Mouse (Mus musculus): Measurements from ENCODE around the gene Chpf.

The Chpf gene

DNA sequence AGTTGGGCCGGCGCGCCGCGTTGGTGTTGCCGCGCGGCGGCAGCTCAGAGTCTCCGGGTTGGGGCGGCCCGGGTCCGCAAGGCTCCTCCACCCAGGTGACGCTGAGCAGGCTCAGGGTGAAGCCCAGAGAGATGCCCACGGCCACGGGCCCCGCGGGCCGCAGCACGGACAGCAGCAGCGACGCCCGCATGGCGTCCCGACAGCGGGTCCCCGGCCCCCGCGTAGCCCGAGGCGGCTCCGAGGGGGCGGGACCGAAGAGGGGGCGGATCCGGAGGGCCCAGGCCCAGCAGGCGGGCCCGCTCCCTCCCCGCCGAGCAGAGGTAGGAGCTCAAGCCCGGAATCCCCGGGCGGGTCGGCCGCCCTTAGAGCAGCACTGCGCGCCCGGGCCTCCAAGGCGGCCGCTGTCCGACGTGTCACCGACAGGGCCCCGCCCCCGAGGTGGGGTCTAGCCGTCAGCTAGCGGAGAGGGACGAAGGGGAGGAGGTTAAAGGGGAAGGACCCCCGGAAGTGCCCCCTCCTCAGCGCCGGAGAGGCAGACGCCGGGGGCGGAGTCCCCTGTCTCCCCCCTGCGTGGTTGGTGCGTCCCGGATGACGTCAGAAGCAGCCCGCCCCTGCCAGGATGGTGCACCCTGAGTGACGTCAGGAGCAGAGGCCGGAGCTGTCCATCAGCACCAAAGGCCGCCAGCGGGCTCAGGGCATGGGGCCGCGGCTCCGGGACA, at the start of gene Chpf, which contains the start of gene Tmem198:
Gene Chpf (minus strand): TSS at position 392 of the 719 bp plus-strand sequence.
Gene Tmem198 (plus strand): TSS at position 617 of the 719 bp plus-strand sequence.
- in situ Hi-C loops (cut with MseI, MboI) = no loop called here

DNA sequence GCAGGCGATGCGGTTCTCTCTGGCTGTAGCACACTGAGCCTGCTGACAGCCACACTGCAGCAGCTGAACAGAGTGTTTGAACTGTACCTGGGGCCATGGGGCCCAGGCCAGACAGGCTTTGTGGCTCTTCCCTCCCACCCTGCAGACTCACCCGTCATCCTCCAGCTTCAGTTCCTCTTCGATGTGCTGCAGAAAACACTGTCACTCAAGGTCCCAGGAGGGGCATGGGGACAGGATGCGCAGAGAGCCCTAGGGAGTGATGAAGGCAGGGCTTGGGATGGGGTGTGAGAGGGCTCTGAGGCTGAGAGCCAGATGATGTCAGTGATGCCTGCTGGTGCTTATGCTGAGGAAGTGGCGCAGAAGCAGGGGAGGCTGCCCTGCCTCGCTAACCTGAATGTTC, 45.6 kb upstream of the Chpf start:
- in situ Hi-C loops (cut with MseI, MboI) = no loop called here

DNA sequence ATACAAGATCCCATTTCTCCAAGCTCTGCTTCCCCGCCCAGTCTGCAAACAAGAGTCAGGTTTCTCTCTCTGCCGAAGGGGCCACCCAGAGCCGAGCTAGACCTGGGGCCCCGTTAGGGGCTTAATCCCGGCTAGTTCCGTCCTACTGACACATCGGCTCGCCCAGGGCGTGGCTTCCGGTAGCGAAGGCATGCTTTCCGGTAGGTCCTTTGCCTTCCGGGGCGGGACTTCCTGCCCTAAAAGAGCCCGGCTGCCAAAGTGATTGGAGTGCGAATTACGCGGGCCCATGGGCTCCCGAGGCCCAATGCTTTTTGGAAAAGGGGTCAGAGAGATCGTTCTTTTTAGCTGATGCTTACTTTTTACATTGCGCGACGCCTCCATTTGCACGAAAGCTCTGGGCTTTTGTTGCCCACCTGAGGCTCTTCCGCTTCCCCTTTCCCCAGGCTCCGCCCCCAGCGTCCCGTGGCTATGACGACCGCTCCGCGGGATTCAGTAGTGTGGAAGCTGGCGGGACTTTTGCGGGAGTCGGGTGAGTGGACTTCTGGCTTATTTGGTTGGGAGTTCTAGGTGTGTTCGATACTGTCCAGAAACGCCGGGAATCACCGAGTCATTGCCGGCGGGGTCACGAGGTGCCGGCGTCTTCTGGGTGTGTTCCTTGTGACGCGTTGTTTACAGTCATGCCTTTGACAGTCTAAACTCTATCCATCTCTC, 42.4 kb upstream of the Chpf start, which contains the start of gene Stk11ip:
Gene Stk11ip (plus strand): TSS at position 209 of the 711 bp plus-strand sequence.
- in situ Hi-C loops (cut with MseI, MboI) = no loop called here

DNA sequence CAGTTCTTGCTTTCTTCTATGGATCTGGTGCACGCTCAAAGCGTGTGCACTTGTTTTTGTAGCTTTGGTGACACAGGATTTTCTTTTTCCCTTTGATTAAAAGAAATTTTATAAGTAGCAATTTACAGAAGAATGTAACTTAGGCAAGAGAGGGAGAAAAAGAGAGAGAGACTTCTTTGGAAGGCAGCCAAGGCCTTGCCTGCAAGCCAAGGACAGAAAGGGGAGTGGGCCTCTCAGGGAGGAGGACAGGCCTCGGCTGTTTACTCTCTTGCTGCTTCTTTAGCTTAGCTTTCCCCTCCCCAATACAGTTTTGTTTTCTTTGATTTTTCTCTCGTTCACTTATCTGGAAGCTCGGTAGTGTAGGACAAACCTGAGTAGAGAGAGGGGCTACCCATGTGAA, 40.5 kb upstream of the Chpf start:
- in situ Hi-C loops (cut with MseI, MboI) = no loop called here

DNA sequence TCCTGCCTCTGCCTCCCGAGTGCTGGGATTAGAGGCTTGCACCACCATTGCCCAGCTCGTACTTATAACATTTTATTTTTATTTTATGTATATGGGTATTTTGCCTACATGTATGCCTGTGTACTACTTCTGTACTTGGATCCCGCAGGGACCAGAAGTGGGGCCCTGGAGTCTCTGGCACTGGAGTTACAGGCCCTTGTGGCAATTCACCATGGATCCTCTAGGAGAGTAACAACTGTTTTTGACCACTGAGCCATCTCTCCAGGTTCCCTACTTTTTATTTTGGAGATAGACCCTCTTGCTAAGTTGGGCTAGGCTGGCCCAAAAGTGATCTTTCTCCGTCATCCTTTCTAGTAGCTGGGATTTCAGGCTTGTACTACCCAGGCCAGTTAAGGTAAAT, 39.3 kb upstream of the Chpf start:
- in situ Hi-C loops (cut with MseI, MboI) = no loop called here

DNA sequence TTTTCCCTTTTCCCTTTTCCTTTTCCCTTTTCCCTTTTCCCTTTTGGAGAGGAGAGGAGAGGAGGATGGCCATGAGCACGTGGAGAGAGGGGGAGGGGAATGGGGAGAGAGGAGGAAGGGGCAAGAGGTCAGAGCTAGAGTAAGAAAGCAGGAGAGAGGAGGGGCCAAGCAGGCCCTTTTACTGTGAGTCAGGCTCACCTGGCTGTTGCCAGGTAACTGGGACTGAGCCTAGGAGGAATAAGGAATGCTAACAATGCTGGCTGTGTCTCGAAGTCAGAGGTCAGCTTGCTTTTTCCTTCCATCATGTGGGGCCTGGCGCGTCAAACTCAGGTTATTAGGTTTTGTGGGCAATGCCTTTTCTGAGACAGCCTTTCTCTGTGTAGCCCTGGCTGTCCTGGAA, 38.9 kb upstream of the Chpf start:
- in situ Hi-C loops (cut with MseI, MboI) = no loop called here

DNA sequence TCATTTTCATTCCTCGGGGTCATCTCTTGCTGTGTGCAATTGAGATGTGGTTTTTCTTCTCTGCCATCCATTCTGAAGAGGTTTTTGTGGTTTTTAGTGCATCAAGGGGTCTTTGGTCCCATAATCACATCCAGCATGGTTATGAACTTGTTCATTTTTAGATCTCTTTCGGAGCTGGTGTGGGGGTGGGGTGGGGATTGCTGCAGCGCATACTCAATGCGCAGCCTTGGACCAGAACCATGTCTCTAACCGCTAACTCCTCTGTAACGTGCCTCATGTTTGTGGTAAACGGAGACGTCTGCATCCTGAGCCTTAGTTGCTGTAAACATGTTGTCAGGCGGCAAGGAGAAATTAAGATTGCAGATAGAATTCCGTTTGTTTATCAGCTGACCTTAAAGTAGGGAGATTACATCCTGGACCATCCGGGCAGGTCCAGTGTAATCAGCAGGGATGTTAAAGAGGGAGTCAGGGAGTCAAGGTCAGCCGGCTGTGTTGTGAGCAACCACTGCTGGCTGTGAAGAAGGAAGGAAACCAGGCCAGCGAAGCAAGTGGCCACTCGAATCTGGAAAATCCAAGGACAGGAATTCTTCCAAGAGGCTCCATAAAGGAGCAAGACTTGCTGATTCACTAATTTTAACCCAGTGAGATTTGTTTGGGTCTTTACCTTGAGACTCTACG, 37.7 kb upstream of the Chpf start:
- in situ Hi-C loops (cut with MseI, MboI) = no loop called here

DNA sequence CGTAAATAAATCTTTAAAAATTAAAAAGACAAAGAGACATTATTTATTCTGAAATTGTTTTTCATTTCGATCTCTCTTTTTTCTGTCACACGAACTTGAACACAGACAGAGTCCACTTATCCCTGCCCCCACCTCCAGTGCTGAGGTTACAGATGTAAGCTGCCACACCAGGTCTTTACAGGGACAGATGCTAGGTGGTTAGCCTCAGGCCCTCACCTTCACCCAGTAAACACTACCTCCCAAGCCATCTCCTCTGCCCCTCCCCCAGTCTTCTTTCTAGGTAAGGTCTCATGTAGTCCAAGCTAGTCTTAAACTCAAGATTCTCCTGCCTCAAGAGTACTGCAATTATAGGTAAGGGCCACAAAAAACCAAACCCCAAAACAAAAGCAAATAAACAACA, 33.4 kb upstream of the Chpf start:
- in situ Hi-C loops (cut with MseI, MboI) = no loop called here

DNA sequence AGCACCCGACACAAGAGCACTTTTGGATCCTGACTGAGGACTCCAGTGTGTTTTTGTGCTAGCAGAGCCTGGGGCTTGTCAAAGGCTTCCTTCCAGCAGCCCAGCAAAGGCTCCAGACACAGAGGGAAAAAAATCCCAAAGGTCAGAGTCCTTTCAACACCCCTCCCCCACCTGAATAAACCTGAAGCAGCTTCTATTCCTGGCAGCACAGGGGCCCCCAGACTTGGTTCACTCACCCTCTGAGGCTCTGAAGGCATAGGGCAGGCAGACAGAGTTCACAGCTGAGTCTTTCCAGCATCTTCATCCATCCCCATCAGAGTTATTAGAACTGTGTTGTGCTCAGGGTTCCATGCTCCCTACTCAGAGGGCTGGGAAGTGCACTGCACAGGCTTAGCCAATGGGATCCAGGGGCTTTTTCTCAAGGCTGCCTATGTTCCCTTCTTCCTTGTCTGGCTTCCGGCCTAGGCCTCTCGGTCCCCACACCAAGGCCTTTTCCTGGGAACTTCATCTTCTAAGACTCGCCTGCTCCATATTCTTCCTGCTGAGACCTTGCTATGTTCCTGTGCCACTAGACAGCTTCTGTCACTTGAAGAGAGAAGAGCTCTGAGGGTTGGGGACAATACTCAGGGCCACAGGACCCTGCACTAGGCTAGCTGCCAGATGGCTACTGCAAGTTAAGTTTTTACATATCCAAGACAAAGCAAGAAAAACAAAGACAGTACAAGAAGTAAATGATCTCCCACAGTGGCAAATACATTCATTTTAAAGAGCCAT, 32.5 kb upstream of the Chpf start:
- in situ Hi-C loops (cut with MseI, MboI) = no loop called here

DNA sequence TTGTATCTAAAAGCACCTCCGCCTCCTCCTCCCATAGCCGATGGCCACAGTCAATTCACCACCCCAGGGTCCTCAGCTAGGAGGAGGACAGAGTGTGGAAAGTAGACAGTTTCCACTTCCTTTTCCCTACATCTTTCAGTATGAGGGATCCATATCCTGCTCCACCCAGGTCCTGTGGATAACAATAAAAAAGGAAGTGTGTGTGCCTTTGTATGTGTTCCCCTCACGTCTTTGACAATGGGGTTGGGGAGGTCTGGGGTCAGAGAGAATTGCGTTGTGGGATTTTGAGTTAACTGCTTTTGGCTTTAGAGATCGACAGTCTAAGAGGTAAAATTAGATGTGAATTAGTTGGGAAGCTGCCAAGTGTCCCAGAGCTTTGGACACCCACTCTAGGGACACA, 31.0 kb upstream of the Chpf start:
- in situ Hi-C loops (cut with MseI, MboI) = no loop called here

DNA sequence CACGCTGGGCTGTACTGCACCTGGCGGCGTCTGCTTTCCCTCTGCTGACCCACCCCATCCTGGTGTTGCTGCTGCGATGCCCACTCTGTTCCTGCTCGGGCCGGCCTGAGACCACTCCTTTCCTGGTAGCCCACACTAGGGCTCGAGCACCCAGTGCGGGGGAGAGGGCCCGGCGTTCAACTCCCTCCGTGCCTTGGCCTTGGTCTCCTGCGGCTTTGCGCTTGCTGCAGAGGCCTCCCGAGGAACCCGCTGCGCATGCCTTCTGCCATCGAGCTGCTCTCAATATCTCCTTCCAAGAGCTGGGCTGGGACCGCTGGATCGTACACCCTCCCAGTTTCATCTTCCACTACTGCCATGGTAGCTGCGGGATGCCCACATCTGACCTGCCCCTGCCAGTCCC, 30.5 kb upstream of the Chpf start:
- in situ Hi-C loops (cut with MseI, MboI) = no loop called here

DNA sequence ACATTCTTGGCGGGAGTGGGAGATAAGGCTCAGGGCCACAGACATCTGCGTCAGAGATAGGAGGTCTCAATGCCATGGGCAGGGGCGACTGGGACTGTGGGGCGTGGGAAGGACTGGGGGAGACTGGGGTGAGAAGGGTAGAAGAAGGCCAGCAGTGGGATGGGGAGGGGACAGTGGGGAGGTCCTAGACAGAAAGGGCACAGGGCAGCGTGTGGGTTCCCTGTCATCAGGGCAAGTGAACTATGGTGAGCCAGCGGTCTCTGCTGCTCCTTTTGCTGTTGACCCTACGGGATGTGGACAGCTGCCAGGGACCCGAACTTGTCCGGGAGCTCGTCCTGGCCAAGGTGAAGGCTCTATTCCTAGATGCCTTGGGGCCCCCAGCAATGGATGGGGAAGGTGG, 27.9 kb upstream of the Chpf start, which contains the start of gene Inha:
Gene Inha (plus strand): TSS at position 72 of the 400 bp plus-strand sequence.
- in situ Hi-C loops (cut with MseI, MboI) = no loop called here

DNA sequence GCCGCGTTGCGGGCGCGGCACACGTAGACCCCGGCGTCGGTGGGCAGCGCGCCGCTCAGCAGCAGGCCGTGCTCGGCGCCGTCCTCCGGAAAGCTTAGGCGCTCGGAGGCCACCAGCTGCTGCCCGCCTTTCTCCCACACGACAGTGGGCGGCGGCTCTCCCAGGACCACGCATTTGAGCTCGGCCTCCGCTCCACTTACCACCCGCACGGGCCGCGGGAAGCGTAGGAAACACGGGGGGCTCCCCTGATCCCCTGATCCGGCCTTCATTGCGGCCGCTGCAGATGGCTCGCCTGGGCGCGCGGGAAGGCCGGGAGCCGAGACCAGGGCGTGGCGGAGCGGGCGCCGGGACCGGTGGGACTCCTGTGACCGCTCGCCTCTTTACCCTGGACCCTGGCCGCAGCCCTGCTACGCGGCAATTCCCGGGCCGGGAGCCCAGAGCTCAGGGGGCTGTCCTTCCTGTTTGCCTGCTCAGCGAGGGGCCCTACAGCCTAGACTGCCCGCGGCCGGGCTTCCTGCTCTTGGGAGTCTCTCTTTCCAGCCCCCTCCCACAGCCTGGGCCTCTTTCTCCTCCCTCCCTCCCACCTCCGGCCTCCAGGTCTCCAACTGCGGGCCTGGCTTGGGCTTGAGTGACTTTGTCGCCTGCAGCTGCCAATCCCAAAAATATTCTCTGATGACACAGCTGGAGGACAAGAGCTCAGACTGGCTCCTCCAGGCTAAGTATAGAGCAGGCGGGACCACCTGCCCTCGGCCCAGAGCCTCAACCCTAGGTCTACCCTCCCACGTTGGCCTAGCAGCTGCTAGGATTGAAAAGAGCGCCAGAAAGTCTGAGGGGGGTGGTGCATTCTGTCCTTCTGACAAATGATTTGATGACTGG, 27.1 kb upstream of the Chpf start, which contains the start of gene Obsl1:
Gene Obsl1 (minus strand): TSS at position 497 of the 876 bp plus-strand sequence.
- in situ Hi-C loops (cut with MseI, MboI) = no loop called here

DNA sequence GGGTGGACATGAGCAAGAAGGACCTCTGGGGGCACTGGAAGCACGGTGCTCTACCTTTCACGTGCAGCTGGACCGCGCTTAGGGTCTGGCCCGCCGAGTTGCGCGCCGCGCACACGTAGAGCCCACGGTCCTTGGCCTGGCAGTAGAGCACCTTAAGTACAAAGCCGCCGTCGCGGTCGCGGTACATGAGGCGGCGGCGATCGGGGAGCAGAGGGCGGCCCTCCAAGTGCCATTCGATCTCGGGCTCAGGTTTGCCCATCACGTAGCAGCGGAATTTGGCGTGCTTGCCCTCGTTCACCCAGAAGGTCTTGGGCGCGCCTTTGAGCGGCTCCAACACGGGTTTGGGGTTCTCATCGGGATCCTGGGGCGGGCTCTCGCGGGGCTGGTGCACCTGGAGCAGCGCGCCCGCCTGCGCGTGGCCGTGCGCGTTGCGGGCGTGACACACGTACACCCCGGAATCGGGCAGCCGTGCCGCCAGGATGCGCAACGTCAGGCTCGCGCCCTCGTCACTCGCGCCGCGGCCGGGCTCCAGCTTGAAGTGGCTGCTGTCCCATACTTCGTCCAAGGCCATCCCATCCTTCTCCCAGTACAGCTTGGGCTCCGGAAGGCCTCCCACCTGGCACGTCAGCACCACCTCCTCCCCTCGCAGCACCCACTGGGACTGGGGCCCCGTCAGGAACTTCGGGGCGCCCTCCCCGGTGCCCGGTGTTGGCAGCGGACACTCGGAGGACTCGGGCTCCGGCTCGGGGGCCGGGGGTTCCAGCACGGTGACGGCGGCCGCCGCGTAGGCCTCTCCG, 26.2 kb upstream of the Chpf start:
- in situ Hi-C loops (cut with MseI, MboI) = no loop called here

DNA sequence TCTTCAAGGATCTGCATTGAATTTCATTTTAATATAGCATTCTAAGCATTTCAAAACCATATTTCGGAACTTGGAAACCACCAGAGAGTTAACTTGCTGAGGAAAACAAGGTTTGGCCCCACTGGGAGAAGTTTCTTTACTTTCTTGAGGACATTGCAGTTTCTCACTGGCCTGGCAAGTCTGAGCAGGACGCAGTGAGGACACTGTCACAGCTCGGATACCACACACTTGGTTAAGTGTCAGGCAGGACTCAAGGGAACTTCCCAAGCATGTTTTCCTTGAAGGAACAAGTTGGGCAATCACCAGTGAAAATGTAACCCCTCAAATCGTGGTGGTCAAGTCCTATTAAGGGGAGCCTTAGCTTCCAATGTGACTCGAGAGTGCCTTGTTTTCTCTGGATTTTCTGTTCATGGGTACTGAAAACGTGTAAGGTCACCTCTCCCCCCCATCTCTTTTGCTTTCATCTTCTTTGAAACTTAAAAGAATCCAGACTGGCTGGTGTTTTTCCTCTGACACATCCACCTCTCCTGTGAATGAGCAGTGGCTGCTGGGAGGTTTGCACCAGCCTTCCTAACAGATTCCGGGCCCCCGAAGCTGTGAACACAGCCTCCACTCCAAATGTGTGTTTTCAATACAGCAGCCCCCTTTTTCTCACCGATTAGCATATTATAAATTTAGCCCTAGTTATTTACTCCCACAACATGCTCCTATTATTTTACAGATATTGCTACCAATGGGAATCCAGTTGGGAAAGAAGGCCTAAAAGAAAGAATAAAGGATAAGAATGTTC, 25.3 kb upstream of the Chpf start:
- in situ Hi-C loops (cut with MseI, MboI) = no loop called here

DNA sequence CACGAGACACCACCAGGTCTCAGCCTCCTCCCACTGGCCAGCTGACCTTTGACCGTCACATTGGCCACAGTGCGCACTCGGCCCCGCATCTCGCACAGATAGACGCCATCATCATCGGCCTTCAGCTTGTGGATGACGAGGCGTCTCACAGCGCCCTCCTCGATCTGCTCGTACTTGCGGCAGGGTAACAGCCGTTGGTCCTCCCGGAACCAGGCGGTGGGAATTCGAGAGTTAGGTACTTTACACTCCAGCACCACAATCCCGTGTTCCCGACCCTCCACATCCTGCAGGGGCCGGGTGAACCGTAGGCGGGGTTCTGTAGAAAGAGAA, 24.5 kb upstream of the Chpf start:
- in situ Hi-C loops (cut with MseI, MboI) = no loop called here

DNA sequence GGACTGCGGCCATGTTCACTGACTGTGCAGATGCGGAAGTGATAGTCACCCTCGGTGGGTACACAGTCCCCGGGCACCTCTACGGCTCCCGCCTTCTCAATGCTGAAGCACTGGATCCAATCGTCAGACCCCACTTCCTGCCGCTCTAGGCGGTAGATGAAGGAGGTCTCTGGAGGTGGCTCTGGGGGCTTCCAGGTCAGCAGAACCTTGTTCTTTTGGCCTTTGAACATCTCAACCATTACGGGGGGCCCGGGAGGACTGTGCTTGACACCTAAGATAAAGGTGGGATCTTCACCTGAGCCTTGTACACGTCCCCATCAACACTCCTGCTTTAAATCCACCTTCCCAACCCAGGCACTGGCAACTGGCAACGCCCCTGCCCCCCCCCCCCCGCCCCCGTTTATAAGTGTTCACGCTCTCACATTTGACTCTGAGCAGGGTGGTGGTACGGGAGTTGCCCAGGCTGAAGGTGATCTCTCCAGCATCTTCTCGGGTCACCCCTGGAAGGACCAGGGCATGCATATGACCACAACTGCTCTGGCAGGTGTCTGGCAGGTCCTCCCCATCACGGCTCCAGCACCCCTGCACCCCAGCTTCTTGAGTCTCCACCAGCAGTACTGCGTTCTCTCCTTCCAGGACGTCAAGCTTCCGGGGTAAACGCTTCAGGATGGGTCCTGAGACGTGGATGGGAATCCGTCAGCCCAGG, 24.0 kb upstream of the Chpf start:
- in situ Hi-C loops (cut with MseI, MboI) = no loop called here

DNA sequence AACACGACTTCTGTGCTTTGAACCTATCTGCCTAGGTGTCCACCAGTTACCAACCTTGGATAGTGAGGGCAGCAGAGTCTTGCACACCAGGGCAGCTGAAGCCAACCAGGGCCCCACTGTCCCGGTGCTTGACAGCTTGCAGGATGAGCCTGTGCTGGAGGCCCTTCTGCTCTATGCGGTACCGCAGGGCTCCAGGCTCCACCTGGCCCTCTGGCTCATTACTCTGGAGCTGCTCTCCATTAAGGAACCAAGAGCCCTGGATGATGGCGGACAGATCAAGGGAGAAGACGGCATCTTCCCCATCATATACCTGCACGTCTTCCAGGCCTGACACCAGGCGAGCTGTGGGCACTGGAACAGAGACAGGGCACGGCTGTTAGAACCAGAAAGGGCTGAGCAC, 22.8 kb upstream of the Chpf start:
- in situ Hi-C loops (cut with MseI, MboI) = no loop called here

Measured in mouse trophoblast stem cell (cell line).